Mouse (Mus musculus) olfactory bulb, adult 2 months (tissue): ENCODE data around the gene Med25.

Experiments
- CTCF ChIP-seq: fragments of 200-500 bp; IDR thresholded peaks from 2 replicates; pipeline ENCODE4 v1.5.1; 2012; ENCODE audit warnings: low read depth, mild to moderate bottlenecking, low read length, moderate library complexity; ENCODE audit not compliant: insufficient read depth
- POLR2A ChIP-seq: fragments of 200-500 bp; IDR thresholded peaks from 2 replicates; pipeline ENCODE4 v1.6.1; 2012; ENCODE audit warnings: mild to moderate bottlenecking, low read depth, low read length, moderate library complexity; ENCODE audit not compliant: insufficient read depth

DNA sequence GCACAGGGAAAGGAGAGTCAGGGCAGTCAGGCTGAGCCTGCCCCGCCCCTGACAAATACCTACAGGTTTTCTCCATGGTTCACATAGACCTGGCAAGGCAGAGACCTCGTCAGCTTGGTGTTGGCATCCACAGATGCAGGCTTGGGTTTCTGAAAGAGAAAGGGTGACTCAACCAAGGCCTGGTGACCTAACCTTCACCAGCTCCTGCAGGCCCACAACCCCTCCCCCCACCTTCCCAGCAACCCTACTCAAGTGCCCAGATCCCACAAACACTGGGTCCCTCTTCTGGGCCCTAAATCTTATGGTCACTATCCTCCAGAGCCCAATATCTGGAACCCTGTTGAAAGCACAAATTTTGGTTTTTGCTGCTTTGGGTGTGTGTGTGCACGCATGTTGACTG is 9.5 kb downstream of the Med25 start:
- TF ChIP-seq CTCF = no peak
- TF ChIP-seq POLR2A = no peak
